8 mouse cellular contexts compared by ENCODE assay signal in the genomic region with DNA sequence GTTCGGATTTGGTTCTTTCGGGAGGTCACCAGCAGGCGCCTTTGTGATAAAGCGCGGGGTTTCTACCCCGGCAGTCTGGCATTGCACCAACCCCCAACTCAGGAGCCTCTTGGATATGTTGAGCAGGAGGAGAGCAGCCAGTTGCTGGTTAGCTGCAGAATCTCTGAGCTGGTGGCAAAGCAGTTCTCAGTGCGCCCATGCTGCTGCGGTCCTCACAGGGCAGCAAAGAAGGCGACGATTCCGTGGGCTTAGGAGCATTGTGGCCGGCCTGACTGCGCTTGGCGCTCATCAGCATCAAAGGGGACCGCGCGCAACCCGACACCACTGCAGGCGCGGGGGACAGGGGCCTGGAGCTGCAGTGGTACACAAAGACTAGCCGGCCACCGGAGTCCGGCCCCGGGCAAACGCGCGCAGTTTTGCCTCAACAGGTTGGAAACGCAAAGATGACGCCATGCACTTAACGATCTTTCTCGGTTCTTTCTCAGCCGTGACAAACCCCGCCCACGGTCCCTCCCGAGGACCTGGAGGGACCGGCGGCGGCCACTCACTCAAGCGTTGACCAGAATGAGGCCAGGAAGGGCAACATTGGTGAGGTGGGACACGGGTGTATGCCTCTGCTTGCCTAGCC. TPM values are rescaled to one million over a fixed set of nuclear protein-coding genes. Genes with fewer than 3 reads are reported as not detected.
DNase-seq lines count a peak whose midpoint lies in the region; ATAC-seq lines count a peak whose summit lies in the region.

No protein-coding gene starts in this region.

- H3K4me3 ChIP-seq in midbrain, embryonic 10.5 days, result peak overlapping the region; percentile 72

- no peaks in the 10 kb centered on the region for H3K9me3 ChIP-seq in midbrain, embryonic 10.5 days (replicated peaks)

- WGBS in midbrain, embryonic 10.5 days, result 0% methylated on average over 40 of the region's 40 CpGs

- peak overlapping the region; percentile 96 for H3K27ac ChIP-seq in midbrain, embryonic 10.5 days (replicated peaks)

- 0 out of 2 replicates have a peak, but pooled peaks cover under 1% of the 10 kb centered on the region for H3K36me3 ChIP-seq in midbrain, embryonic 10.5 days

- peaks cover 67% of the 10 kb centered on the region for H3K4me1 ChIP-seq in midbrain, embryonic 10.5 days

- DNase-seq in cerebellum, postnatal 10 days, result peak; percentile 39 to 49
- no peak for DNase-seq in cerebellum, adult 11-12 months
- peak; percentile 42 for DNase-seq in adrenal gland, postnatal 10 days
- peak; percentile 76 for DNase-seq in kidney, postnatal 14 days
- DNase-seq in midbrain, embryonic 10.5 days (ENCODE audit: low spot score), result peak; percentile 91
- no peak for DNase-seq in frontal cortex, postnatal 25 days (ENCODE audit: low spot score in 2 of 2)

- peaks cover 20% of the 10 kb centered on the region for H3K27me3 ChIP-seq in midbrain, embryonic 10.5 days (ENCODE audit: low read depth, poor library complexity, severe bottlenecking)

- peak; percentile 42 for ATAC-seq in granulocyte monocyte progenitor cell, adult 5-6 weeks (replicated peaks; ENCODE audit: poor library complexity, severe bottlenecking)
- ATAC-seq in inflammation-experienced regulatory T-cells, adult 6 months, result no peak

RNA-seq across cellular contexts. Expression of a gene that starts 0.9 kb away (rescaled TPM):
- 100 to 1,000 TPM in 1 of 2 experiments, 10 to 100 TPM in 1; 85.2 to 159 TPM for total RNA-seq in adrenal gland, postnatal 10 days (2021)
- total RNA-seq in granulocyte monocyte progenitor cell, adult 5-6 weeks (2014; fragmentation: Nextera tagmentation), result not detected in 2 replicates
- 0.05 TPM in 1 of 2 replicates, not detected in the other for total RNA-seq in granulocyte monocyte progenitor cell, adult 5-6 weeks (2017)
- 146 and 155 TPM in 2 replicates for polyA plus RNA-seq in midbrain, embryonic 10.5 days (2016; fragmentation: Nextera tagmentation; extraction: Ambion mirVana)
- under 1 TPM in 2 of 3 experiments, not detected in 1; 0.09 to 0.11 TPM for polyA plus RNA-seq in inflammation-experienced regulatory T-cells, adult 6 months (2017; shearing (Covaris generic))

Comparison
In these comparisons a context has a peak if more than half of its experiments do, and no peak if none do; other contexts are left out.
1. DNase-seq: peak in cerebellum, postnatal 10 days (2 of 2), adrenal gland, postnatal 10 days (single experiment), kidney, postnatal 14 days (single experiment) and midbrain, embryonic 10.5 days (single experiment); none in cerebellum, adult 11-12 months (single experiment) and frontal cortex, postnatal 25 days (0 of 2).
2. RNA of a gene that starts 0.9 kb away (total RNA-seq): 85.2 to 159 TPM in adrenal gland, postnatal 10 days; 0.05 TPM in granulocyte monocyte progenitor cell, adult 5-6 weeks; every median in the first group is over 10 times any median in the second.